Mouse (Mus musculus) limb, embryonic 14.5 days (tissue): Measurements from ENCODE around the gene Rnase10. TPM values are rescaled to one million over a fixed set of nuclear protein-coding genes. Genes with fewer than 3 reads are reported as not detected.
"Not testable (repeated sequence)": the region's sequence is repeated elsewhere in the genome, so short reads cannot be mapped to it uniquely, and the experiment has no call there.

ENCODE experiments used
- ATAC-seq: fragments of 200-750 bp; cut with Nextera tagmentation; 2 replicates; pipeline ENCODE4 v1.8.0; 2017; ENCODE audit warnings: low read depth, moderate number of reproducible peaks, moderate TSS enrichment; ENCODE audit not compliant: low FRiP score
- DNase-seq: peaks from one replicate; pipeline ENCODE4 v3.0.0-alpha.2; 2015; ENCODE audit warnings: low spot score
- H3K27ac ChIP-seq: fragments of 300-500 bp; sonication (generic); replicated peaks from 2 replicates; pipeline ENCODE4 v1.5.1; 2014; ENCODE audit warnings: low read depth, mild to moderate bottlenecking, low read length, moderate library complexity, mixed read lengths
- H3K27me3 ChIP-seq: fragments of 300-500 bp; sonication (generic); 2 replicates; pipeline ENCODE4 v1.6.1; 2014; ENCODE audit warnings: low read length, mixed read lengths; ENCODE audit not compliant: control insufficient read depth, insufficient read depth
- H3K36me3 ChIP-seq: fragments of 300-500 bp; sonication (generic); 2 replicates; pipeline ENCODE4 v1.6.1; 2014; ENCODE audit warnings: mild to moderate bottlenecking, low read length, moderate library complexity, mixed read lengths; ENCODE audit not compliant: control insufficient read depth, insufficient read depth
- H3K4me1 ChIP-seq: fragments of 300-500 bp; sonication (generic); 2 replicates; pipeline ENCODE4 v1.6.1; 2014; ENCODE audit warnings: antibody characterized with exemption, low read length, mixed read lengths; ENCODE audit not compliant: control insufficient read depth, insufficient read depth
- H3K4me2 ChIP-seq: fragments of 300-500 bp; sonication (generic); replicated peaks from 2 replicates; pipeline ENCODE4 v1.6.1; 2014; ENCODE audit warnings: low read depth, mild to moderate bottlenecking, low read length, moderate library complexity; ENCODE audit not compliant: severe bottlenecking
- H3K4me3 ChIP-seq: fragments of 300-500 bp; sonication (generic); replicated peaks from 2 replicates; pipeline ENCODE4 v1.5.1; 2014; ENCODE audit warnings: low read length
- H3K9ac ChIP-seq: fragments of 300-500 bp; sonication (generic); 2 replicates; pipeline ENCODE4 v1.6.1; 2014; ENCODE audit warnings: mild to moderate bottlenecking, low read depth, low read length, moderate library complexity; ENCODE audit not compliant: severe bottlenecking
- H3K9me3 ChIP-seq: fragments of 300-500 bp; sonication (generic); 2 replicates; pipeline ENCODE4 v1.6.1; 2016; ENCODE audit warnings: low read length; ENCODE audit not compliant: control insufficient read depth
- POLR2A ChIP-seq: fragments of 200-500 bp; IDR thresholded peaks from 2 replicates; pipeline ENCODE4 v1.8.0; 2012; ENCODE audit warnings: inconsistent platforms, mild to moderate bottlenecking, moderate library complexity, borderline replicate concordance; ENCODE audit not compliant: insufficient read depth, insufficient read length; ENCODE audit errors: extremely low read depth
- WGBS: fragments of 180-500 bp; shearing (Covaris S2); extraction: QIAGEN DNeasy Blood & Tissue Kit; methylation state at CpG from one replicate; pipeline ENCODE4 v1.1.7; 2014; 5-methylcytosine and 5-hydroxymethylcytosine counted together
- polyA plus RNA-seq, 2 experiments: library from polyadenylated mRNA; depleted of rRNA in 1 of 2; stranded (reverse) in 1 of 2; unstranded in 1 of 2; fragments of >200 nt; fragmentation: Nextera tagmentation in 1 of 2; extraction: Ambion mirVana in 1 of 2; gene quantifications; 2 replicates each; pipeline versions ENCODE4 v1.2.1 to v1.2.3; 2012 to 2014

The Rnase10 gene
- 0.13 and 0.18 TPM in 2 replicates for polyA plus RNA-seq (2012; rRNA removed)
- not detected in 2 replicates for polyA plus RNA-seq (2014; fragmentation: Nextera tagmentation; extraction: Ambion mirVana)

GRCm38 (mm10) chr14:51007152-51007801 is at the start of gene Rnase10:
Gene Rnase10 (plus strand): TSS chr14:51007751.
- Histone ChIP-seq H3K27me3 (no peaks in the 10 kb centered on the region), H3K4me2 (no peak within 1 kb of the TSS), H3K4me1 (no peaks in the 10 kb centered on the region), H3K27ac (peak within 1 kb of the TSS; percentile 67), H3K9me3 (no peaks in the 10 kb centered on the region), H3K9ac (no peak within 1 kb of the TSS), H3K36me3 (no peaks in the 10 kb centered on the region), H3K4me3 (no peak within 1 kb of the TSS)
- 54% methylated on average over 8 of the region's 8 CpGs for WGBS
- DNase-seq (peak; percentile 68), ATAC-seq (no peak)
- TF ChIP-seq POLR2A: no peak

DNA sequence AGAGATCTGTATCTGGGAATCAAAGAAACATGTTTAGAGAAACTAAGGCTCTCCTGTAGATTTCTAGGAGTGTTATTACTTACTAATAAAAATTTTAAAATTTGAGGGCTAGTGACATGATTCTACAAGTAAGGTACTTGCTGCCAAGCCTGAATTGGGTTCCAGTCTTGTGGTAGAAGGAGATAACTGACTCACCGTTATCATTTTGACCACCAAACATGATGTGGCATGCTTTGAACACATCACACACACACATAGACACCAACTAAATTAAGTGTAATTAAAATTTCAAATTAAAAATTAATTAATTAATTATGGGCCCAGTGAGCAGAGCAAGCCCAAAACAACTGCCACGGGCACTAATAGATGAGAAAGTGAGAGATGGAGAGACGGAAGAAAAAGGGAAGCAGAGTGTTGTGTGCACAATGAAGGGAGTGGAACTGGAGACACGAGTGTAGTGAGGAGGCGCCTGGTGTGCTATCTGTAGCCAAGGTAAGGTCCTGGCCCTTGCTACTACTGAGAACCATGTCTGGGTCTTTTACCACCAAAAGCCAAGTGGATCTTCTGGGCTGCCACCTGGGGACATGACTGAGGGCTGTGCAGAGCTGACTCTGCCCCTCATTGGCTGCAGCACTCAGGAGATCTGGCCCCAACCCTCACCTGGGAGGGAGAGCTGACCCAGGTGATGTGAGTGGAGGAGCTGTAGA is 49.1 kb upstream of the Rnase10 start:
- not testable (repeated sequence) for H3K4me1 ChIP-seq, ATAC-seq, H3K9ac ChIP-seq, H3K36me3 ChIP-seq, H3K4me2 ChIP-seq, H3K9me3 ChIP-seq, DNase-seq, H3K27me3 ChIP-seq, H3K4me3 ChIP-seq, H3K27ac ChIP-seq
- 90% methylated on average over 5 of the region's 5 CpGs for WGBS

DNA sequence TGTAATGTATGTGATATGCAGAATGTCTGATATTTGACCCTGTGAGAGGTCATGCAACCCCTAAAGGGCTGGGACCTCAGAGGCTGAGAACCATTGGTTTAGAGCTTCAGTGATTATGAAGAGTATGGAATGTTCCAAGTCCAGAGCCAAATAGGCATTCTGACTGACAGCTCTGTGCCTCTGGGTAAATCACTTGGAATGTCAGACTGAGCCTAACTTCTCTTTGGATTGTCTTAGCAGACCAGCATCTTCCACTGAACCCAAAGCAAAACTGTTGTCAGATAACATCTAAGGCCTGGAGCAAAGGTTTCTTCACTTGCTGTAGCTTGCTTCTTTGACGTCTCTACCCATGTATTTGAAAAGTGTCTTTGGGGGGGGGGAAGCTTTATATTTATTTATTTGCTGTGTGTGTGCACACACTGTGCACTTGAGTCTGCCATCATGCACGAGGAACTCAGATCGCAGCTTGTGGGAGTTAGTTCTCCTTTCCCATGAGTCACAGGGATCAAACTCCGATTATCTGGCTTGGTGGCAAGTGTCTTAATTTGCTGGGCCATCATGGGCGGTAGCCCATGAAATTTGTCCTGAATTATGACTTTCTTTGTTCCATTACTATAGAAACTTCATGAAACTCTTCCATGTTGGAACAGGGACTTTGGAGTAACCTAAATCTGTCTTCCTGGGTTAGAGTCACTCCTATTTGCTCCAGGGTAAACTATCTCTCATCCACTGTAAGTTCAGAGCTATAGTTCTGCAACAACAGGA is 39.2 kb upstream of the Rnase10 start:
- Histone ChIP-seq H3K4me2 (no peak overlapping the region), H3K27ac (no peak overlapping the region), H3K27me3 (no peaks in the 10 kb centered on the region), H3K9me3 (no peaks in the 10 kb centered on the region), H3K36me3 (no peaks in the 10 kb centered on the region), H3K4me1 (no peaks in the 10 kb centered on the region), H3K4me3 (no peak overlapping the region), H3K9ac (no peak overlapping the region)
- no peak for ATAC-seq
- DNase-seq: no peak
- 81% methylated on average over 5 of the region's 5 CpGs for WGBS
- no peak for TF ChIP-seq POLR2A

GRCm38 (mm10) chr14:50969041-50969440 is 38.5 kb upstream of the Rnase10 start:
- H3K4me2 ChIP-seq: no peak overlapping the region
- no peak for DNase-seq
- no peak for ATAC-seq
- H3K4me1 ChIP-seq: no peaks in the 10 kb centered on the region
- H3K36me3 ChIP-seq: no peaks in the 10 kb centered on the region
- TF ChIP-seq POLR2A: no peak
- H3K9ac ChIP-seq: no peak overlapping the region
- no peaks in the 10 kb centered on the region for H3K27me3 ChIP-seq
- WGBS: 27% methylated on average over 1 of the region's 1 CpGs
- H3K4me3 ChIP-seq: no peak overlapping the region
- H3K27ac ChIP-seq: no peak overlapping the region
- H3K9me3 ChIP-seq: no peaks in the 10 kb centered on the region
